Mouse (Mus musculus) liver, adult (tissue): ENCODE measurements around the gene Prkx.

ENCODE experiments used
- GATA4 ChIP-seq: IDR thresholded peaks from 2 replicates; pipeline ENCODE4 v1.6.1; 2014; ENCODE audit warnings: mild to moderate bottlenecking, low read length; ENCODE audit not compliant: insufficient replicate concordance

The Prkx gene

DNA sequence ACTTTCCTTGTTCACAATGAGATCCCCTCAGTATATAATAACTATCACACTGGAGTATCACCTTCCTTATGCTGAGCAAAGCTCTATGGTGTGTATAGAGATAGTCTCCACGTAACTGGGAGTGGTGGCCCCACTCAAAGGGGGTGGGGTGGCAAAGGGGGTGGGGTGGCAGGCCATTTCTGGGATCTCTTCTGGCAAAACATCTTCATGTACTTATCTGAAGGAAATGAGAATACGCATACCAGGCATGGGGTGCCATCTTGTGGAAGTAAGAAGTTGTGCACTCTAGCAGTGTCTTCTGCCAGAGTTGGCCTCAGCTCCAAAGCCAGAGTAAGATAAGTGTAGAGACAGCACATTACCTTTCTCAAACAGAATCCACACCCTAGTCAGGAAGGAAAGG is 75.8 kb downstream of the Prkx start:
- no peak for TF ChIP-seq GATA4
